Mouse (Mus musculus): ENCODE measurements around the gene Nucks1.
"Not testable (repeated sequence)": the region's sequence is repeated elsewhere in the genome, so short reads cannot be mapped to it uniquely, and the experiment has no call there.

Nucks1 gene

DNA sequence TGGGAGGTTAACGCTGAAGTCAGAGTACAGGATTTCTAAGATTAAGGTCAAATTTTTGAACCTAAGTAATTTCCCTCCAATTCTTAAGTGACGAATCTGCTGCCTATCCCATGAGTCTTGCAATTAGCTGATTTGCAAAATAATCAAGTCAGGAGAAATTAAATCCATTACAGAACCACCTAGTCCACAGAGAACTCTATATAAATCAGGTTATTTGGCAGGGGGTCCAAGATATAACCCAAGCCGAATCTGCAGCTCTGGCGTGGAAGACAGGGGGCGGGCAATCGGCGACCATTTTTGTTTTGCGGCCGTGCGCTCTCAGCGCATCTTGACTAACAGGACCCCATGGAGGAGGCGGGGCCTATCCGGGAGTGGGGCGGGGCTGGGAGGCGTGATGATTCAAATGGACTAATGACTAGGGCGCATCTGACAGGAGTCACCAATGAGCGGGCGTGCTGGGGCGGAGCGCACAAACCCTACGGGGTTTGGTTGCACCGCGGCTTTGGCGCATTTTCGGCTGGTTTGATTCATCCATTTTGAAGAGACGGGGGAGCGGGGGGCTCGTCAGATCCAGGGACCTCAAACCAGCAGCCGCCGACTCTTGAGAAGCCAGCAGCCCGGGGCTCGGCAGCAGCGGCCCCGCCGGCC is at the start of gene Nucks1:
Gene Nucks1, plus strand, starts transcription at position 534 of the 648 bp plus-strand sequence.
- DNase-seq: peak; percentile 99 to 100

DNA sequence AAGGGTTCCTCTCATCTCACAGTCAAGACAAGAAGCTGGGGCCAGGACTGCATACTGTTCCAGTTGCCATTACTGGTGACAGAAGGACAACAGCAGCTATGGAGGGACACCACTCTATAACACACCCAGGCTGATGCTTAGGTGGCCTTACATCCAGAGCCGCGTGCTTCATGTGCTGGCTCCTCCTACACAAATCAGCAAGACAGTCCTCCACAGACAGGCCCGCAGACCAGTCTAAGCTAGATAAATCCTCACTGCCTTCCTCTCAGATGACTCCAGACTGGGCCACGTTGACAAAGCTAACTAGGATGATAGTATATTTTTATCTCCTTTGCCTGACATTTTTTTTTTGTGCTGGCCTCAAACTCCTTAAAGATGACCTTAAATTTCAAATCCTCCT is 48.5 kb upstream of the Nucks1 start:
- DNase-seq: no peak

DNA sequence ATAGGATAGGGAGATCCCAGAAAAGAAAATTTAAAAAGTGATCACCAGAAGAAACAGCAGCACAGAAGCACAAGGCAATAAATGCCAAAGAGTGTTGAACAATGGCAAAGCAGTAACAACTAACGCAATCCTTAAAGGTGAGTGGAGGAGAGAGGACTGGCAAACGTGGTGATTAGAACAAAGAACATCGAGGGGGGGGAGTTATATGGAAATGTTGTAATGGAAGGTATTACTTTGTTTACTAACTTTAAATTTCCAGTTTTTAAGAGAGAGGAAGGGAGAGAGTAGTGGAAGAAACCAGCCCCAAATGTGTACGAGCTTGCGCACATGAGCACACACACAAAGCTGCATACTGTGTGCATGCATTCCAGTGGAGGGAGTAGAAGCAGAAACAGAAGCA is 44.7 kb upstream of the Nucks1 start:
- no peak for DNase-seq

DNA sequence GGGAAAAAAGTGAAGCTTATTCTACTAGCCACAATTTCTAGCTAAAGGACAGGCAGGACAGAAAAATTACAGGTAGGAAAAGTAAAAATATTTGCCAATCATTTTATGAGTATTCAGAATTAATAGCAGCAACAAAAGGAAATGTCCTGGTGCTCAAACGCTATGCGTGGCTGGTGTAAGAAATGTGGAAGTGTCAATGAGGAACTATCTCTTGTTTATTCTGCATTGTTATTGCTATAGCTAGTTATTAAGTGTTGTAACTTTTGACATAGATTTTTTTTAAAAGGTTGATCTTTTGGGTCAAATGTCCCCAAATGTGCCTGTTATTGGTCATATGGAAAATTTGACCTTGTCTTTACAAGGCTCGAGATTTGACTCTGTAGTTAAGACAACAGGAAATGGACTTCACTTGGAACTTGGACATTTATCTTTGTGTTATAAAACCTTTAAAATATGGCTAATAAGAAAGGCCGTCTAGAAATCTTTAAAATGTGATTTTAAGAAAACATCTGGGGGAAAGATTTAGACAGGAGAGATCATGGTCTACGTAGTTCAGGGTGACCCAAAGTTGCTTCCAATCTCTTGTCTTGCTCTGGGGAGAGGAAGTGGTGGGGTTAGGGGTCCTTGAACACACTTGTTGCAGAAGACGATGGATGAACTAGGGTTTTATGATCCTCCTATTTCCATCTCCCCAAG is 43.9 kb upstream of the Nucks1 start:
- DNase-seq: no peak

DNA sequence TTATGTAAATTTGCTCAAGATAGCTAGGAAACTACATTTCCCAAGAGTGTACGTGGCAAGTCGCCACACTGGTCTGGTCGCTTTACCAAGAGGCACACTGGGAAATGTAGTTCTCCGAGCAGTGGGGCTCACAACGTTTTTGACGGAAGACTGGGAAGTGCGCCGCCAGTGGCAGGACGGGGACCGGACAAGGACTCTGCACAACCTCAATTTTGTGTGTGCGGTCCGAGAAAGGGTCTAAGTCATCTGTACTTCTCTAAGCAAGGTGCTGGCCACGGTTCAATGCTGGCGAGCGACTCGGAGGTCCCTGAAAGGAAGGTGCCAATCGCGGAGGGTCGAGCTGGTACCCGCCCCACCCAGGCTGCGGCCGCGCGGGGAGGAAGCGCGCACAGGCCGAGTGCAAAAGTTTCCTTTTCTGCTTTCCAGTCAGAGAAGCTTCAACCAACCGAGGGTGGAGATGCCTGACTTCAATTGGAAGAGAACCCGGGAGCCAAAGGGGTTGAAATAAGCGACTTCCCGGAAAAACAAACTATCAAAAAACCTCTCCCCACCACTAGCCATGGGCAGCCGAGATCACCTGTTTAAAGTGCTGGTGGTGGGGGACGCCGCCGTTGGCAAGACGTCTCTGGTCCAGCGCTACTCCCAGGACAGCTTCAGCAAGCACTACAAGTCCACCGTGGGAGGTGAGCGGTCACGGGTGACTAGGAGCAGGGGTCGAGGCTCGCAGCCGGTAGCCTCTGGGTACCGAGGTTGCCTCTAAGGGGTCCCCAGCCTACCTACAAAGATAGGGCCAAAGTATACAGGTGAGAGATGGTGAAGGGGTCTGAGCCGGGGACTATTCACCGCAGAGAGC is 43.0 kb upstream of the Nucks1 start, which contains the start of gene Rab29:
Gene Rab29, plus strand, starts transcription at position 132 of the 853 bp plus-strand sequence.
- peak; percentile 81 to 82 for DNase-seq

- no peak for DNase-seq
Observed at GRCm38 (mm10) chr1:131867946-131868290, 42.4 kb upstream of the Nucks1 start.

GRCm38 (mm10) chr1:131869561-131869960 is 40.8 kb upstream of the Nucks1 start:
- no peak for DNase-seq

DNA sequence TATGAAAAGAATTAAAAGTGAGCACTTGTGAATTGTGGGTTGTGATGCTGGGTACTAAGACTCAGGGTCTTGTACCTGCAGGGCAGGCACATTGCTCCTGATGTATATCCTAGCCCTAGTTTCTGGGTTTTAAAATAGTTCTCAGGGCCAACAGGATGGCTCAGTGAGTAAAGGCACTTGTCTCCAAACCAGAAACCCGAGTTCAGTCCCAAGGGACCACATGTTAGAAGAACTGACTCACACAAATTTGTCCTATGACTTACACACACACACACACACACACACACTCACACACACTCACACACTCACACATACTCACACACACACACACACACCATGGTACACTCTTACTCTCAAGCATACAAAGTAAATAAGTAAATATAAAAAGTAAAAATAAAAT is 37.5 kb upstream of the Nucks1 start:
- no peak for DNase-seq

DNA sequence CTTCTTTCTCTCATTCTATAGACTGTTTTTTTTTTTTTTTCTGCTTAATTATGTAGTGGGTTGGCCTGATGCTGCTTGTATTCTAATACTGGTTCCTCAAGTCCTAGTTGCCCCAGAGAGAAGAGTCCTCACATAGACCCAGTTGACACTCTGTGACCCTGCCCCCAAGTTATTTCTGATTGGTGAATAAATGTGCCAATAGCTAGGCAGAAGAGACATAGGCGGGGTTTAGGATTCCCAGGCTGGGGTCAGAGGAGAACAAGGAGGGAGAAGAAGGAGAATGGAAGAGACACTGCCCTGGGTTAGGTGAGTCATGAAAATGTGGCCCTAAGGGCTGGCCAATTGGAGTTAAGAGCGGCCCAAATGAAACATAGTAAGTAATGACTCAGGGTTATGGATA is 30.5 kb upstream of the Nucks1 start:
- DNase-seq: no peak

GRCm38 (mm10) chr1:131882787-131883186 is 27.5 kb upstream of the Nucks1 start:
- DNase-seq: no peak

GRCm38 (mm10) chr1:131886173-131886572 is 24.2 kb upstream of the Nucks1 start:
- no peak for DNase-seq

GRCm38 (mm10) chr1:131886641-131887040 is 23.7 kb upstream of the Nucks1 start:
- no peak for DNase-seq

DNA sequence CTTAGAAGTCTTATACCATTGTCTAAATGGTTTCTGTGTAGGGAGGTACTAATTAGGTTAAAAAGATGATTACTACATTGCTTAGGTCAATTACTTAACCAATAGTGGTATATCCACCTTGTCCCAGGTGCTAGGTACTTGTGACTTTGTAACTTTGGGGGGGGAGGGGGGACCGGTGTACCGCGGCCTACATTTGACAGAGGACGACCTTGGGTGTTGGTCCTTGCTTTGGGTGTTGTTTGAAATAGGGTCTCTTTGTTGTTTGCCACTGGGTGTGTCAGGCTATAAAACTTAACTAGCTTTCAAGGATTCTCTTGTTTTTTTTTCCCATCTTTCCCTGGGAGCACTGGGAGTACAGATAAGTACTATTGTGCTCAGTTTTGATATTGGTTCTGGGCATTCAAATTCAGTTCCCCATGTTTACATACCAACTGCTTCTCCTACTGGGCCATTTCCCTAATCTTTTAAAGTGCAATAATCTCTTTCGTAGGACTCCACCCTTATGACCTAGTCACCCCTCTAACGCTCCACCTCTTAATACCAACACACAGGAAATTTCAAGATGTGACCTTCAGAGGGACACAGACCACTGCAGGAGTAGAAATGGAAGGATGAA is 20.2 kb upstream of the Nucks1 start:
- DNase-seq: no peak

GRCm38 (mm10) chr1:131891436-131891835 is 18.9 kb upstream of the Nucks1 start:
- DNase-seq: no peak

DNA sequence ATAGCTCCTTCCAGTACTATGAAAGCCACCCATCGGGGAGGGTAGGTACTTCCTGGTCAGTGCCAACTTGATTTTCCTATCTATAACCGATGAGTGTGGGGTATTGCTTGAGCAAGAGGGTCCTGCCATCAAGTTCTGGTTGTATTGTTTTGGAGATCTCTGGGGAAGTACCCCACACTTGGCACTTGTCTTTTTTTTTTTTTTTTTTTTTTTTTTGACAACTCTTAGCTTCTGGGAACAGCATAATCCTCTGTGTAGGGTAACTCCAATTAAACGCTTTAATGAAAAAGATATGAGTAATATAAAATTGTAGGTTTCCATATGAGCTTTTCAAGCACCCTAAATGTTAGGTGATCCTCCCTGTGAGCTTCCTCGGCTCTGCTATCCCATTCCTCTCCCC is 7.7 kb upstream of the Nucks1 start:
- no peak for DNase-seq

- no peak for DNase-seq
Observed at GRCm38 (mm10) chr1:131903251-131903650, 7.1 kb upstream of the Nucks1 start.

DNA sequence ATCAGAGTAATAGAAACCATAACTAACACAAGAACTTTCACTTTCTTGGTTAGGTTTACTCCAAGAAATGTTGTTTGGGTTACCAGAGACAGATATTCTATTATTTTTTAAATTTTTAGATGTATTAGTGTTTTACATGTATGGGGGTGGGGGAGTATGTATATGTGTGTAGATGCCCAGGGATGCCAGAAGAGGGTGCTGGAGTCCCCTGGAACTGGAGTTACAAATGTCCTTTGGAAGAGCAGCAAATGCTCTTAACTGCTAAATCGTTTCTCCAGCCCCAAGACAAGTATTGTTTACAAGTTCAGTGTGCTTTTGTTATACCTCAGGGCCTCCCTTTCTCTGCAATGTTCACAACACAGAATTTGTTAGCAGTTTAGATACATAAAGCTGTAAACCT is 4.8 kb upstream of the Nucks1 start:
- DNase-seq: no peak

DNA sequence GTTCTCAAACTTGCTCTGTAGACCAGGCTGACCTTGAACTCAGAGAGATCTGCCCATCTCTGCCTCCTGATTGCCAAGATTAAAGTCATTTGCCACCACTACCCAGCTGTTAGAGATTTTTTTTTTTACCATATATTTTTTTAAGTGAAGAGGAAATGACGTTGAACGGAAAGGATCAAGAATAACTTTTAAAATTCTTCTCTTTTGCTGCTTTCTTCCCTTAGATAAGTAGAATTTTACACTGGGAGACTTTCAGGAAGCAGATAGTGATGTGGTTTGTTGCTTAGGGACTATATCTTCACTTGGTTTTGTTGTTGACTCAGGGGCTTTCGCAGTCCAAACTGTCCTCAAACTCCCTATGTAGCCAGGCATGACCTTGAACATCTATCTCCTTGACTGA is 1.9 kb upstream of the Nucks1 start:
- DNase-seq: no peak

DNA sequence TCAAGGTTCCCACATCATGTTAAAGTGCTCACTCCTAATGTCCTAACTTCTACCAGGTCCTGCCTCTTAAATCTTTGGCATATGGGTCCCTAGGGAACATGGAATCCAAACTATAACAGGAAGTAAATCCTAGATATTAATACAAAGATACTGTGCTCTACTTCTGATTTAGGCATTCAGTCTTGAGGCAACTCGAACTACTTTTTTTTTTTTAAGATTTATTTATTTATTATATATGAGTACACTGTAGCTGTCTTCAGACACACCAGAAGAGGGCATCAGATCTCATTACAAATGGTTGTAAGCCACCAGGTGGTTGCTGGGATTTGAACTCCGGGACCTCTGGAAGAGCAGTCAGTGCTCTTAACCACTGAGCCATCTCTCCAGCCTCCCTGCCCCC is 1.1 kb upstream of the Nucks1 start:
- DNase-seq: not testable (repeated sequence)

- DNase-seq: peak; percentile 63 to 66
Observed at GRCm38 (mm10) chr1:131910674-131911558, 582 bp downstream of the Nucks1 start.

GRCm38 (mm10) chr1:131917634-131918033 is 7.3 kb downstream of the Nucks1 start:
- DNase-seq: no peak

DNA sequence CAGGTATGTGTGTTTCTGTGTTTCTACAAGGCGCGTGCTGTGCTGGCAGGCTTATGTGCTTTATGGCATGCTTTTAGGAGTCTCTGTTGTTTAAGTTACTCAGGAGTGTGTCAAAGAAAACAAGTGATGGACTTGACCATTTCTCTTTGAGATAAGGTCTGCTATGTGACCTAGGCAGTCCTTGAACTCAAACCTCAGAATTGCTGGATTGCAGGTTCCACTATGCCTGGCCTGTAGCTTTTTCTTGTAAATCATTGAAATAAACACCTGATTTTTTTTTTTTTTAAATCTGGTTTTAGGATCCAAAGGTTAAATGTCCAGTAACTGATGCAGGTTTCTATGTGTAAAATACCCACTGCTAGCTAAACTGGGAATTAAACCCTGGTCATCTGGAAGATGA is 8.7 kb downstream of the Nucks1 start:
- DNase-seq: no peak
